Mouse (Mus musculus) heart, embryonic 12.5 days (tissue): ENCODE data around the gene Efcab8. TPM values are rescaled to one million over a fixed set of nuclear protein-coding genes. Genes with fewer than 3 reads are reported as not detected.
A peak's percentile ranks its signal among the peaks of the same experiment; 100 is the strongest.

ENCODE experiments used
- ATAC-seq: fragments of 200-750 bp; cut with Nextera tagmentation; 2 replicates; pipeline ENCODE4 v1.8.0; 2017; ENCODE audit warnings: moderate TSS enrichment, moderate library complexity; ENCODE audit not compliant: insufficient number of reproducible peaks, low FRiP score
- H3K27ac ChIP-seq: fragments of 300-500 bp; sonication (generic); 2 replicates; pipeline ENCODE4 v1.5.1; 2016; ENCODE audit warnings: mild to moderate bottlenecking, moderate library complexity; ENCODE audit not compliant: poor library complexity, severe bottlenecking
- H3K27me3 ChIP-seq: fragments of 300-500 bp; sonication (generic); replicated peaks from 2 replicates; pipeline ENCODE4 v1.6.1; 2016; ENCODE audit warnings: mild to moderate bottlenecking, moderate library complexity
- H3K36me3 ChIP-seq: fragments of 300-500 bp; sonication (generic); 2 replicates; pipeline ENCODE4 v1.6.1; 2016; ENCODE audit warnings: mild to moderate bottlenecking, moderate library complexity
- H3K4me1 ChIP-seq: fragments of 300-500 bp; sonication (generic); replicated peaks from 2 replicates; pipeline ENCODE4 v1.6.1; 2016; ENCODE audit warnings: mild to moderate bottlenecking
- H3K4me2 ChIP-seq: fragments of 300-500 bp; sonication (generic); 2 replicates; pipeline ENCODE4 v1.6.1; 2016; ENCODE audit warnings: mild to moderate bottlenecking, moderate library complexity
- H3K4me3 ChIP-seq: fragments of 300-500 bp; sonication (generic); 2 replicates; pipeline ENCODE4 v1.5.1; 2016; ENCODE audit warnings: mild to moderate bottlenecking
- H3K9ac ChIP-seq: fragments of 300-500 bp; sonication (generic); 2 replicates; pipeline ENCODE4 v1.6.1; 2016; ENCODE audit warnings: mild to moderate bottlenecking, moderate library complexity
- H3K9me3 ChIP-seq: fragments of 300-500 bp; sonication (generic); replicated peaks from 2 replicates; pipeline ENCODE4 v1.6.1; 2016; ENCODE audit warnings: mild to moderate bottlenecking, moderate library complexity
- WGBS: fragments of 180-500 bp; shearing (Covaris S2); methylation state at CpG from one replicate; pipeline ENCODE4 v1.1.7; 2016; 5-methylcytosine and 5-hydroxymethylcytosine counted together
- polyA plus RNA-seq: library from polyadenylated mRNA; unstranded; fragments of >200 nt; fragmentation: Nextera tagmentation; extraction: Ambion mirVana; gene quantifications from 2 replicates; pipeline ENCODE4 v1.2.1, GENCODE M21; 2016

Gene Efcab8
- polyA plus RNA-seq, 1 experiment from 2014 or later = not detected

GRCm38 (mm10) chr2:153860715-153861114, 81.0 kb downstream of the Efcab8 start:
- Histone ChIP-seq H3K27ac (no peak overlapping the region), H3K27me3 (peaks cover 8% of the 10 kb centered on the region), H3K9ac (no peak overlapping the region), H3K4me2 (no peak overlapping the region), H3K4me3 (no peak overlapping the region), H3K36me3 (no peaks in the 10 kb centered on the region), H3K4me1 (0 out of 2 replicates have a peak, but pooled peaks cover 4% of the 10 kb centered on the region), H3K9me3 (no peaks in the 10 kb centered on the region)
- ATAC-seq = peak; percentile 81
- 41% methylated on average over 3 of the region's 3 CpGs for WGBS

GRCm38 (mm10) chr2:153861960-153862359, 82.2 kb downstream of the Efcab8 start:
- H3K4me3 ChIP-seq = no peak overlapping the region
- H3K4me1 ChIP-seq = 0 out of 2 replicates have a peak, but pooled peaks cover 4% of the 10 kb centered on the region
- no peak overlapping the region for H3K27ac ChIP-seq
- peaks cover 3% of the 10 kb centered on the region for H3K27me3 ChIP-seq
- ATAC-seq = no peak
- H3K9ac ChIP-seq = no peak overlapping the region
- H3K9me3 ChIP-seq = no peaks in the 10 kb centered on the region
- H3K36me3 ChIP-seq = no peaks in the 10 kb centered on the region
- H3K4me2 ChIP-seq = no peak overlapping the region
- 72% methylated on average over 3 of the region's 3 CpGs for WGBS

GRCm38 (mm10) chr2:153870984-153871383, 91.3 kb downstream of the Efcab8 start, which contains the start of gene Sun5:
Gene Sun5 (minus strand): TSS chr2:153871084.
- no peak for ATAC-seq
- Histone ChIP-seq H3K27ac (no peak within 1 kb of the TSS), H3K4me3 (no peak within 1 kb of the TSS), H3K27me3 (no peaks in the 10 kb centered on the region), H3K9me3 (no peaks in the 10 kb centered on the region), H3K4me2 (no peak within 1 kb of the TSS), H3K4me1 (0 out of 2 replicates have a peak, but pooled peaks cover 3% of the 10 kb centered on the region), H3K36me3 (no peaks in the 10 kb centered on the region), H3K9ac (no peak within 1 kb of the TSS)
- WGBS = 73% methylated on average over 4 of the region's 4 CpGs

- no peak for ATAC-seq
Measured at GRCm38 (mm10) chr2:153874745-153875144, 95.0 kb downstream of the Efcab8 start, which contains the start of gene Bpifb2. Gene Bpifb2 (plus strand): TSS chr2:153875045.

More at GRCm38 (mm10) chr2:153874745-153875144, 95.0 kb downstream of the Efcab8 start, which contains the start of gene Bpifb2:
- Histone ChIP-seq H3K9ac (no peak within 1 kb of the TSS), H3K27me3 (no peaks in the 10 kb centered on the region), H3K27ac (no peak within 1 kb of the TSS), H3K4me1 (0 out of 2 replicates have a peak, but pooled peaks cover 3% of the 10 kb centered on the region), H3K4me3 (no peak within 1 kb of the TSS), H3K4me2 (no peak within 1 kb of the TSS), H3K36me3 (no peaks in the 10 kb centered on the region), H3K9me3 (no peaks in the 10 kb centered on the region)
- 60% methylated on average over 9 of the region's 9 CpGs for WGBS

Other genes starting within 250 kb of the Efcab8 start
- gene Nol4l, start 250.0 kb upstream of the Efcab8 start, polyA plus RNA-seq = 14.9 and 15.2 TPM in 2 replicates
- gene Commd7, start 147.2 kb upstream of the Efcab8 start, polyA plus RNA-seq = 55.6 and 55.7 TPM in 2 replicates
- gene Dnmt3b, start 130.5 kb upstream of the Efcab8 start, polyA plus RNA-seq = 5.9 and 6.9 TPM in 2 replicates
- gene Dnmt3c, start 83.3 kb upstream of the Efcab8 start, polyA plus RNA-seq = 0.12 TPM in 1 of 2 replicates, not detected in the other
- 315 and 319 TPM in 2 replicates for gene Mapre1, start 38.7 kb upstream of the Efcab8 start, polyA plus RNA-seq
- not detected in 2 replicates for gene Sun5, start 91.2 kb downstream of the Efcab8 start, polyA plus RNA-seq
- not detected in 2 replicates for gene Bpifb2, start 95.1 kb downstream of the Efcab8 start, polyA plus RNA-seq
- not detected in 2 replicates for gene Bpifb6, start 120.5 kb downstream of the Efcab8 start, polyA plus RNA-seq
- not detected in 2 replicates for gene Bpifb3, start 138.3 kb downstream of the Efcab8 start, polyA plus RNA-seq
- not detected in 2 replicates for gene Bpifb4, start 158.3 kb downstream of the Efcab8 start, polyA plus RNA-seq
- gene Bpifa6, start 195.0 kb downstream of the Efcab8 start, polyA plus RNA-seq = not detected in 2 replicates
- gene Bpifa2, start 228.3 kb downstream of the Efcab8 start, polyA plus RNA-seq = not detected in 2 replicates